Mouse (Mus musculus): ENCODE data around the gene Gm13272. TPM values are rescaled to one million over a fixed set of nuclear protein-coding genes. Genes with fewer than 3 reads are reported as not detected.
"Not testable (repeated sequence)": the region's sequence is repeated elsewhere in the genome, so short reads cannot be mapped to it uniquely, and the experiment has no call there.

The Gm13272 gene
- 0.40 TPM in 1 of 2 replicates, not detected in the other for polyA plus RNA-seq (2016; fragmentation: Nextera tagmentation; extraction: Ambion mirVana)

GRCm38 (mm10) chr4:88779550-88779949 is at the start of gene Gm13272:
Gm13272 (plus strand) TSS chr4:88779850.
- ATAC-seq (ENCODE audit: insufficient number of reproducible peaks, insufficient read depth, low FRiP score, low TSS enrichment, low read depth); H3K9me3 ChIP-seq: not testable (repeated sequence)
- WGBS: no CpG with 5 or more reads among the region's 29 CpGs

GRCm38 (mm10) chr4:88738480-88738879 is 41.2 kb upstream of the Gm13272 start:
- no peaks in the 10 kb centered on the region for H3K36me3 ChIP-seq
- H3K27me3 ChIP-seq: peaks cover 12% of the 10 kb centered on the region
- no peak overlapping the region for H3K27ac ChIP-seq
- ATAC-seq (ENCODE audit: insufficient number of reproducible peaks, insufficient read depth, low FRiP score, low TSS enrichment, low read depth): no peak
- H3K9ac ChIP-seq (replicated peaks): no peak overlapping the region
- H3K4me1 ChIP-seq (replicated peaks): no peaks in the 10 kb centered on the region
- WGBS: 0% methylated on average over 2 of the region's 2 CpGs
- no peaks in the 10 kb centered on the region for H3K9me3 ChIP-seq
- no peak overlapping the region for H3K4me2 ChIP-seq
- H3K4me3 ChIP-seq (replicated peaks): no peak overlapping the region

More at GRCm38 (mm10) chr4:88779550-88779949, at the start of gene Gm13272:
- not testable (repeated sequence) for H3K27ac ChIP-seq; H3K27me3 ChIP-seq; H3K9ac ChIP-seq (replicated peaks); H3K4me2 ChIP-seq; H3K4me3 ChIP-seq (replicated peaks); H3K36me3 ChIP-seq; H3K4me1 ChIP-seq (replicated peaks)

GRCm38 (mm10) chr4:88739036-88739435 is 40.6 kb upstream of the Gm13272 start:
- no peaks in the 10 kb centered on the region for H3K36me3 ChIP-seq
- no peak overlapping the region for H3K4me3 ChIP-seq (replicated peaks)
- WGBS: 90% methylated on average over 6 of the region's 6 CpGs
- H3K9ac ChIP-seq (replicated peaks): no peak overlapping the region
- H3K27ac ChIP-seq: no peak overlapping the region
- ATAC-seq (ENCODE audit: insufficient number of reproducible peaks, insufficient read depth, low FRiP score, low TSS enrichment, low read depth): no peak
- H3K27me3 ChIP-seq: peaks cover 12% of the 10 kb centered on the region
- H3K9me3 ChIP-seq: no peaks in the 10 kb centered on the region
- H3K4me1 ChIP-seq (replicated peaks): no peaks in the 10 kb centered on the region
- H3K4me2 ChIP-seq: no peak overlapping the region

- 87% methylated on average over 4 of the region's 4 CpGs for WGBS
Measured at GRCm38 (mm10) chr4:88741426-88741825, 38.2 kb upstream of the Gm13272 start.

GRCm38 (mm10) chr4:88742771-88743371 is 36.8 kb upstream of the Gm13272 start:
- no peak overlapping the region; the same call in 1 of the 2 replicates for H3K9ac ChIP-seq (replicated peaks)
- WGBS: 75% methylated on average over 7 of the region's 7 CpGs
- H3K4me1 ChIP-seq (replicated peaks): peaks cover 15% of the 10 kb centered on the region
- peaks cover 4% of the 10 kb centered on the region; the same call in 1 of the 2 replicates for H3K27me3 ChIP-seq
- H3K36me3 ChIP-seq: no peaks in the 10 kb centered on the region
- H3K9me3 ChIP-seq: no peaks in the 10 kb centered on the region
- H3K27ac ChIP-seq: no peak overlapping the region
- no peak overlapping the region for H3K4me2 ChIP-seq
- no peak overlapping the region for H3K4me3 ChIP-seq (replicated peaks)
- no peak for ATAC-seq (ENCODE audit: insufficient number of reproducible peaks, insufficient read depth, low FRiP score, low TSS enrichment, low read depth)

More at GRCm38 (mm10) chr4:88741426-88741825, 38.2 kb upstream of the Gm13272 start:
- Histone ChIP-seq H3K36me3 (no peaks in the 10 kb centered on the region), H3K27ac (no peak overlapping the region), H3K27me3 (0 out of 2 replicates have a peak, but pooled peaks cover 6% of the 10 kb centered on the region), H3K4me3 (replicated peaks) (no peak overlapping the region), H3K4me2 (no peak overlapping the region), H3K4me1 (replicated peaks) (peaks cover 12% of the 10 kb centered on the region), H3K9me3 (no peaks in the 10 kb centered on the region), H3K9ac (replicated peaks) (no peak overlapping the region)
- no peak for ATAC-seq (ENCODE audit: insufficient number of reproducible peaks, insufficient read depth, low FRiP score, low TSS enrichment, low read depth)

GRCm38 (mm10) chr4:88744207-88744606 is 35.4 kb upstream of the Gm13272 start:
- Histone ChIP-seq H3K9me3 (no peaks in the 10 kb centered on the region), H3K9ac (replicated peaks) (no peak overlapping the region), H3K4me1 (replicated peaks) (peaks cover 17% of the 10 kb centered on the region), H3K27ac (no peak overlapping the region), H3K4me3 (replicated peaks) (no peak overlapping the region), H3K4me2 (no peak overlapping the region), H3K36me3 (no peaks in the 10 kb centered on the region), H3K27me3 (peaks cover 7% of the 10 kb centered on the region)
- no peak for ATAC-seq (ENCODE audit: insufficient number of reproducible peaks, insufficient read depth, low FRiP score, low TSS enrichment, low read depth)
- 70% methylated on average over 3 of the region's 3 CpGs for WGBS

- H3K9me3 ChIP-seq: no peaks in the 10 kb centered on the region
- no peak overlapping the region for H3K9ac ChIP-seq (replicated peaks)
- H3K4me2 ChIP-seq: no peak overlapping the region
- no peaks in the 10 kb centered on the region for H3K36me3 ChIP-seq
- ATAC-seq (ENCODE audit: insufficient number of reproducible peaks, insufficient read depth, low FRiP score, low TSS enrichment, low read depth): no peak
- peaks cover 5% of the 10 kb centered on the region for H3K27me3 ChIP-seq
- 25% methylated on average over 6 of the region's 6 CpGs for WGBS
- no peak overlapping the region for H3K27ac ChIP-seq
- peaks cover 17% of the 10 kb centered on the region for H3K4me1 ChIP-seq (replicated peaks)
- H3K4me3 ChIP-seq (replicated peaks): no peak overlapping the region
Measured at GRCm38 (mm10) chr4:88749926-88750325, 29.7 kb upstream of the Gm13272 start.

GRCm38 (mm10) chr4:88754818-88755340 is 24.8 kb upstream of the Gm13272 start, which contains the start of gene Gm13271:
Gm13271 (plus strand) TSS chr4:88754868.
- not testable (repeated sequence) for H3K27me3 ChIP-seq; H3K9me3 ChIP-seq; ATAC-seq (ENCODE audit: insufficient number of reproducible peaks, insufficient read depth, low FRiP score, low TSS enrichment, low read depth); H3K36me3 ChIP-seq; H3K4me1 ChIP-seq (replicated peaks); H3K4me3 ChIP-seq (replicated peaks); H3K27ac ChIP-seq; H3K4me2 ChIP-seq; H3K9ac ChIP-seq (replicated peaks)
- 79% methylated on average over 15 of the region's 15 CpGs for WGBS

GRCm38 (mm10) chr4:88756581-88757513 is 22.8 kb upstream of the Gm13272 start:
- H3K4me1 ChIP-seq (replicated peaks); ATAC-seq (ENCODE audit: insufficient number of reproducible peaks, insufficient read depth, low FRiP score, low TSS enrichment, low read depth); H3K36me3 ChIP-seq; H3K9me3 ChIP-seq; H3K27me3 ChIP-seq: not testable (repeated sequence)
- H3K4me2 ChIP-seq: peak overlapping the region; percentile 70
- H3K4me3 ChIP-seq (replicated peaks): peak overlapping the region; percentile 52
- H3K27ac ChIP-seq: peak overlapping the region; percentile 96
- 11% methylated on average over 29 of the region's 31 CpGs for WGBS
- peak overlapping the region; percentile 59 for H3K9ac ChIP-seq (replicated peaks)

GRCm38 (mm10) chr4:88757628-88758031 is 22.0 kb upstream of the Gm13272 start:
- H3K4me3 ChIP-seq (replicated peaks): peak overlapping the region; percentile 52
- H3K4me1 ChIP-seq (replicated peaks); H3K9me3 ChIP-seq; H3K36me3 ChIP-seq; H3K27me3 ChIP-seq: not testable (repeated sequence)
- H3K9ac ChIP-seq (replicated peaks): peak overlapping the region; percentile 59; the same call in 1 of the 2 replicates
- under 1% methylated on average over 21 of the region's 21 CpGs for WGBS
- peak; percentile 100 for ATAC-seq (ENCODE audit: insufficient number of reproducible peaks, insufficient read depth, low FRiP score, low TSS enrichment, low read depth)
- peak overlapping the region; percentile 96 for H3K27ac ChIP-seq
- peak overlapping the region; percentile 70 for H3K4me2 ChIP-seq

- H3K9me3 ChIP-seq; H3K27me3 ChIP-seq; ATAC-seq (ENCODE audit: insufficient number of reproducible peaks, insufficient read depth, low FRiP score, low TSS enrichment, low read depth); H3K4me2 ChIP-seq; H3K36me3 ChIP-seq; H3K27ac ChIP-seq; H3K4me1 ChIP-seq (replicated peaks); H3K9ac ChIP-seq (replicated peaks); H3K4me3 ChIP-seq (replicated peaks): not testable (repeated sequence)
- WGBS: 88% methylated on average over 9 of the region's 9 CpGs
Measured at GRCm38 (mm10) chr4:88758751-88759150, 20.9 kb upstream of the Gm13272 start.
